Mouse (Mus musculus): ENCODE data around the gene Scand1. TPM values are rescaled to one million over a fixed set of nuclear protein-coding genes. Genes with fewer than 3 reads are reported as not detected.

Scand1 gene
- polyA plus RNA-seq, 1 experiment from 2014 or later, result 98.7 TPM

DNA sequence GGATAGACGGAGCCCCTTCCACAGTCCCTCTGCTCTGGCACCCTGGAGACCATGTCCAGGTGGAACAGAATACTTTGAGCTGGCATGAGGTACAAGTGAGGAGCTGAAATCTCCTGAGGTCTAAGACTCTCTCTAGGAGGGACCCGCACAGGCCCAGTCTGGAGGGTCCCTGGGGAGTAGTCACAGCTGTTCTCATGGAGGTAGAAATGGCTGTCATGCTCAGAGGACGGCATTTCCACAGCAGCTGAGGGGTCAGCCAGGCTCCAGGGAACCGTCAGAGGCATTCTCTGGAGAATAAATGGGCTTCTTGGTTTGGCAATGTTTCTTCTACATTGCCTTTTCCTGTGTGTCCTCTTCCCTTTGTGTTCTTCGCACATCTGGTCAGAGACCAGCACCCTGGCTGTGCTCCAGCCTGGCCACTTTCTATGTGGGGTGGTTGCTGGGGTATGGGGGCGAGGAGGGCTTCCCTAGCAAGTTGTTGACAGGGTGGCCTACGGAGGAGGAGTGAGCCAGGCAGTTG is 19.0 kb upstream of the Scand1 start:
- TF ChIP-seq CTCF (IDR thresholded peaks at IDR 0.05), result no peak
- ChIA-PET POLR2A (no interaction called here), CTCF (no interaction called here)
- H3K27me3 ChIP-seq, result no peaks in the 10 kb centered on the region
- no peak for DNase-seq (ENCODE audit: low read depth, low spot score)
- ATAC-seq, result no peak
- in situ Hi-C loops (cut with MboI; ENCODE audit: low pct_unique_long_range_greater_than_20kb), result no loop called here

DNA sequence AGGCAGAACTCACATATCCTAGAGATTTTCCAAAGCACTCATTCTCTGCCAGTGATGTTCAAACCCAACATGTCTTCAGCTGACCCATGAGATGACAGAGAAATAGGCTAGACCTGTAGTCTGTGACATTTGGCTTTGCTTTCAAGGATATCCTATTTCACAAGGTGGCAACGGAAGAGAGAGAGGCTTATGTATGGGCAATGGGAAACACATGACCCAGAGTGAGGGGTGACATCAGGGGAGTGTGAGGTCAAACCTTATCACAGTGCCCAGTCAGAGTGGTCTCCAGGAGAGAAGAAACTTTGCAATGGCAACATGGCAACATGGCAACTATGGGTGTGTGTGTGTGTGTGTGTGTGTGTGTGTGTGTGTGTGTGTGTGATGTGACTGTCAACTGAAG is 18.2 kb upstream of the Scand1 start:
- ChIA-PET CTCF (no interaction called here), POLR2A (no interaction called here)
- ATAC-seq (no peak), DNase-seq (ENCODE audit: low read depth, low spot score) (no peak)
- in situ Hi-C loops (cut with MboI; ENCODE audit: low pct_unique_long_range_greater_than_20kb), result no loop called here
- no peaks in the 10 kb centered on the region for H3K27me3 ChIP-seq
- no peak for TF ChIP-seq CTCF (IDR thresholded peaks at IDR 0.05)

DNA sequence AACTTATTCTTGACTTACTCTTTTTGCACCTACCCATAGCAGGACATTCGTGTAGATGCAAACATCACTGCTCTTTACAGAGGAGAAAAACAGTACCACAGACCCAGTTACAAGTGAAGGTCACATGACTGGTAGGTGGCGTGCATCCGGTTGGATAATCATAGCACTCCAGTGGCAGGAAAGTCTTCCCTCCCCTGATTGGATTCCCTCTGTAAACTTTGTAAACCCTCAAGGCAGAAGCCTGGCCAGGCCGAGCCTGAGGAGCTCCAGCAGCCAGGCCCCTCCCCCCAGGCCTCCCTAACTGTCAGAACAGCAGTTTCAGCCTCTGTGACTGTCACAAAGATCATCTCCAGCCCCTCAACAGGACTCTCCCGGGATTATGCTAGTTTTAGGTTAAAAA is 12.2 kb upstream of the Scand1 start:
- ChIA-PET POLR2A (interaction anchor here (1.5 kb wide), 1 partner anchor 12 kb away, joined by 6 read pairs; the partner anchor contains the start of genes Cnbd2 and Scand1), CTCF (interaction anchor here (2.0 kb wide), 1 partner anchor 11 kb away, joined by 4 read pairs; no protein-coding TSS in a partner anchor)
- ATAC-seq (no peak), DNase-seq (ENCODE audit: low read depth, low spot score) (no peak)
- no peak for TF ChIP-seq CTCF (IDR thresholded peaks at IDR 0.05)
- H3K27me3 ChIP-seq, result no peaks in the 10 kb centered on the region
- in situ Hi-C loops (cut with MboI; ENCODE audit: low pct_unique_long_range_greater_than_20kb), result no loop called here

DNA sequence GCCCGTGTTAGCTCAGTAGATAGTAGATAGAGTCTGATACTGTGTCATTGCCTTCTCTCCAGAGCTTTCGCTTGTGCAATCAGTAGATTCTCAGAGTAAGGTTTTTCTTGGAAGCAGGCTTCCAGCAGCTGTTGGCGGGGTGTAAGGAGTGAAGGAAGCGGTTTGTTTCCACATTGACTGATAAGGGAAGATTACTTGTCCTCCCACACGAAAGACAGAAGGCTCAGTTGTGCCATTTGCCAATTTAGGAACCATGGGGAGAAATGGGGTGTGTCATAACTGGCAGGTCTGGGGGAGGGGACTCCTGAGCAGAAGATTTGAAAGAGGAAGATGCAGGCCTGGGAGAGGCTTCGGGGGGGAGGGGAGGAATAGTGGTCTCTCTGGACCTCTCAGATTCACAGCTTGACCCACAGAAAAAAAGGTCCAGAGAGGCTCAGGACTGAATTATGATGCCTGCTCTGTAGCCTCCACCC is 11.6 kb upstream of the Scand1 start:
- DNase-seq (ENCODE audit: low read depth, low spot score) (no peak), ATAC-seq (no peak)
- in situ Hi-C loops (cut with MboI; ENCODE audit: low pct_unique_long_range_greater_than_20kb), result no loop called here
- H3K27me3 ChIP-seq, result no peaks in the 10 kb centered on the region
- TF ChIP-seq CTCF (IDR thresholded peaks at IDR 0.05), result no peak
- ChIA-PET POLR2A (interaction anchor here (1.5 kb wide), 1 partner anchor 12 kb away, joined by 6 read pairs; the partner anchor contains the start of genes Cnbd2 and Scand1), CTCF (interaction anchor here (2.0 kb wide), 1 partner anchor 10 kb away, joined by 4 read pairs; no protein-coding TSS in a partner anchor)

DNA sequence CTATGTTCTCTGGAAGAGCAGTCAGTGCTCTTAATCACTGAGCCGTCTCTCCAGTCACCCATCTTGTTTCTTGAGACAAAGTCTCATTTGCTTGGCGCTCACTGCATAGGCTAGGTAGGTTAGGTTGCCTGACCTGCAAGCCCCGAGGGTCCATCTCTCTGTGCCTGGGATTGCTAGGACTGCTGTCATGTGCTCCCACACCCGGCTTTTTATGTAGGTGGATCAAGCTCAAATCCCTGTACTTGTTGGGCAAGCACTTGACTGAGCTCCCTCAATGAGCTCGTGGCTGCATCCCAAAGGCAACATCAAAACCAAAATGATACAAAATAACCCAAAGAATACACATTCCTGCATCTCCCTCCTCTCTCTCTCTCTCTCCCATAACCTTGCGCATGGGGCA is 9.0 kb upstream of the Scand1 start:
- ChIA-PET POLR2A (no interaction called here), CTCF (no interaction called here)
- in situ Hi-C loops (cut with MboI; ENCODE audit: low pct_unique_long_range_greater_than_20kb), result no loop called here
- no peak for TF ChIP-seq CTCF (IDR thresholded peaks at IDR 0.05)
- no peak for DNase-seq (ENCODE audit: low read depth, low spot score)
- H3K27me3 ChIP-seq, result no peaks in the 10 kb centered on the region
- ATAC-seq, result no peak

DNA sequence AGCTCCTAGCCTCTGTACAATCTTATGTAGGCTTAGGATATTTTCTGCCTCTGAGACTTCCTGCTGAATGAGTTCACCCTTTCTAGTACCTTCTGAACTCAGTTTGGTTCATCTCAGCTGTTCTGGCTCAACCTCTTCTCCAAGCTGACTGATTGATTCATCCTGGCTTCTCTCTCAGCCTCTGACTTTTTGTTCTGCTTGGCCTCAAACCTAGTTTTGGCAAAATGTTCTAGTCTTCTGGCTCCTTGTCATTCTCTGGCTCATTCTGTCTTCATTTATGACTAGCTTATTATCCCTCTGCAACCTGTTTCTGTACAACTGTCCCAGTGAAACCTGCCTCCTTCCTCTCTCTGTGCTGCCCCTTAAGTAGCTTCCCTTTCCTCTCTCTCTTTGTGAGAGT is 6.0 kb upstream of the Scand1 start:
- no peak for TF ChIP-seq CTCF (IDR thresholded peaks at IDR 0.05)
- DNase-seq (ENCODE audit: low read depth, low spot score), result no peak
- ATAC-seq, result no peak
- in situ Hi-C loops (cut with MboI; ENCODE audit: low pct_unique_long_range_greater_than_20kb), result no loop called here
- no peaks in the 10 kb centered on the region for H3K27me3 ChIP-seq
- ChIA-PET CTCF (interaction anchor here (2.9 kb wide), 1 partner anchor 12 kb away, joined by 11 read pairs; no protein-coding TSS in a partner anchor), POLR2A (no interaction called here)

DNA sequence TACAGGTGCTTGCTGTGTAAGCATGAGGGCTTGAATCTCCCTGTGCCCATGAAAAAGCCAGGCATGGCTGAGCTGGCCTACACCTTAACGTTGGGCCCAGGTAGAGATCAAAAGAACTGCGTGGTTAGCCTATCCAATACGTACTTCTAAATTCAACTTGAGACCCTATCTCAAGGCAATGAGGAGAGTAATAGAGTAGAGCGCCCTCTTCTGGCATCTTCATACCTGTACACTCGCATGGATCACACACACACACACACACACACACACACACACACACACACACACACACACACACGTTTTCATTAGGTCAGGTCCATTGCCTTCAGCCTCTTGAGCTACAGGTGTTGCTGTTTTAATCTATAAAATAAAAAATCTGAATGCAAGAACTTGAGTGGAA is 2.3 kb upstream of the Scand1 start:
- no peaks in the 10 kb centered on the region for H3K27me3 ChIP-seq
- in situ Hi-C loops (cut with MboI; ENCODE audit: low pct_unique_long_range_greater_than_20kb), result no loop called here
- ATAC-seq (no peak), DNase-seq (ENCODE audit: low read depth, low spot score) (no peak)
- CTCF ChIA-PET, result no interaction called here
- TF ChIP-seq CTCF (IDR thresholded peaks at IDR 0.05), result no peak
- POLR2A ChIA-PET, result no interaction called here

DNA sequence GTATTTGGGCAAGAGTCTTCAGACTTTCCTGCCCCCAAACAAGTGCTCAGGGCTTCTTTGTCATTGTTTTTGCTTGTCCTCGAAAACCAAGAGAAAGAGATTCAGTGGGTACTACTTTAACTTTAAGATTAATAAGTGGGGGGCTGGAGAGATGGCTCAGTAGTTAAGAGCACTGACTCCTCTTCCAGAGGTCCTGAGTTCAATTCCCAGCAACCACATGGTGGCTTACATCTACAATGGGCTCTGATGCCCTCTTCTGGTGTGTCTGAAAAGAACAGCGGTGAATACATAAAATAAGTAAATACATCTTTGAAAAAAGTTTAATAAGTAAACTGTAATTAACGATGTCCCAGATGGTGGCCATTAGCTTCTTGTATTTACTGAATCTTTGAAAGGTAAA is 649 bp upstream of the Scand1 start:
- in situ Hi-C loops (cut with MboI; ENCODE audit: low pct_unique_long_range_greater_than_20kb), result no loop called here
- ChIA-PET POLR2A (interaction anchor here (1.7 kb wide), 1 partner anchor 164 kb away, joined by 3 read pairs; no protein-coding TSS in a partner anchor), CTCF (interaction anchor here (1.0 to 2.1 kb wide), 2 partner anchors 11 to 163 kb away, joined by 4 to 5 read pairs; no protein-coding TSS in a partner anchor)
- peak; percentile 63 for TF ChIP-seq CTCF (IDR thresholded peaks at IDR 0.05)
- ATAC-seq (no peak), DNase-seq (ENCODE audit: low read depth, low spot score) (no peak)
- H3K27me3 ChIP-seq, result no peaks in the 10 kb centered on the region

DNA sequence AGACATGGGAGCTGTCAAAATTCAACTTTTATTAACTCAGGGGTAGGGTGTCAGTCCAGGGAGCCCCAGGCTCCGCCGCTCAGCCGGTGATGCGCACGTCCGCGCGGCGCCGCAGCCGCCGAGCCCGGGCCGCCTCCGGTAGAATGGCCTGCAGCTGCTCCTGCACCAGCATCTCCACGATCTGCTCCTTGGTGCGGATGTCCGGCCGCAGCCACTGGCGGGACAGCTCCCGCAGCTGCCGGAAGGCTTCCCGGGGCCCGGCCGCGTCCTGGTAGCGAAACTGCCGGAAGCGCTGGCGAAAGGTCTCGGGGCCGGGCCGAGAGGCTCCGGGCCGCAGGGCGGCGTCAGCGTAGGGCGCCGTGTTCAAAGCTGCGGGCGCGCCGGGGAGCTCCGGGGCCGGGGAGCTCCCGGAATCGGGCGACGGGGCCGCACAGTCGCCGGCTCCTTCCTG is 638 bp downstream of the Scand1 start:
- POLR2A ChIA-PET, result interaction anchor here (1.0 to 1.7 kb wide), 3 partner anchors 12 to 165 kb away, joined by 3 to 6 read pairs (median 3); no protein-coding TSS in a partner anchor
- no peak for TF ChIP-seq CTCF (IDR thresholded peaks at IDR 0.05)
- in situ Hi-C loops (cut with MboI; ENCODE audit: low pct_unique_long_range_greater_than_20kb), result no loop called here
- no peak for DNase-seq (ENCODE audit: low read depth, low spot score)
- H3K27me3 ChIP-seq, result no peaks in the 10 kb centered on the region
- ATAC-seq, result peak; percentile 41
- CTCF ChIA-PET, result interaction anchor here (2.1 kb wide), 1 partner anchor 162 kb away, joined by 5 read pairs; no protein-coding TSS in a partner anchor

DNA sequence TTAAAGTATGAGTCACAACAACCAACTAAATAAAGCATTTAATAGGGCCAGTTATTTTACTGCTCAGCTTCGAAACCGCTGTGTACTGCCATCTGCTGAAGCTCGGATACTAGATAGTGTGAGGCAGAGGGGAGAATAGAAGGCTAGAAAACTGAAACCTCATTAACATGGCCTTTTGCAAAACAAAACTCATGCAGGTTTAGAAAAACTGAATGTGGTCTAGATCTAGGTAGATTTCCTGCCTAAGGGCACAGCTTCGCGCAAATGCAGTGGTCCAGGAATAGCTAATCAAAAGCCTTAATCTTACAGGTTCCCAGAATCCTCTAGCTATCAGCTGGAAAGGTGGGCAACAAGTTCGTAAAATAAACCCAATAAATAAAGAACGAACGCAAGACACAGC is 1.1 kb downstream of the Scand1 start:
- POLR2A ChIA-PET, result interaction anchor here (1.0 to 1.7 kb wide), 2 partner anchors 131 to 165 kb away, joined by 3 read pairs; no protein-coding TSS in a partner anchor
- no peak for ATAC-seq

DNA sequence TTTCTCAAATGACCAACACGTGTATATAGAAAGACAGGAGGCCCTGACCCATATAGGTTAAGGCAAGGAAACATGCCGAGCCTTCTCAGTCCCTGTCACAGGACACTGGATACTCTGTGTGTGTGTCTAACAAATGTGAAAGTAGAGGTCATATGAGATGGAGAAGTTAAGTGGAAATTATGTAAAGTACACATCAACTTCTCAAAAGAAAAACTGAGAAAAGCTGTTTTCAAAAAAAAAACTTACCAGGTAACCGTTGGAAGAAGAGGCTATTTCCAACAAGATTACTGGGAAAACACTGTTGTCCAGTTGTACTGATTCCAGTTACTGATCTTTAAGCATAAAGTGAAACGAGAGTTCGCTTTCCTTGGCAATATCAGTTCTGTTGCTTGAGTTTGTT is 1.6 kb downstream of the Scand1 start:
- TF ChIP-seq CTCF (IDR thresholded peaks at IDR 0.05), result no peak
- no peak for ATAC-seq
- no peaks in the 10 kb centered on the region for H3K27me3 ChIP-seq
- CTCF ChIA-PET, result interaction anchor here (0.7 to 1.0 kb wide), 2 partner anchors 9 to 205 kb away, joined by 3 to 4 read pairs; no protein-coding TSS in a partner anchor
- in situ Hi-C loops (cut with MboI; ENCODE audit: low pct_unique_long_range_greater_than_20kb), result no loop called here
- POLR2A ChIA-PET, result interaction anchor here (1.0 kb wide), 1 partner anchor 130 kb away, joined by 3 read pairs; no protein-coding TSS in a partner anchor
- DNase-seq (ENCODE audit: low read depth, low spot score), result no peak

More for the DNA sequence above, 1.1 kb downstream of the Scand1 start:
- TF ChIP-seq CTCF (IDR thresholded peaks at IDR 0.05), result no peak
- no peak for DNase-seq (ENCODE audit: low read depth, low spot score)
- CTCF ChIA-PET, result interaction anchor here (1.0 to 2.1 kb wide), 2 partner anchors 8 to 161 kb away, joined by 4 to 5 read pairs; no protein-coding TSS in a partner anchor
- H3K27me3 ChIP-seq, result no peaks in the 10 kb centered on the region
- in situ Hi-C loops (cut with MboI; ENCODE audit: low pct_unique_long_range_greater_than_20kb), result no loop called here
